Mouse (Mus musculus) liver, adult 10 weeks (tissue): ENCODE measurements around the gene Mdh1. TPM values are rescaled to one million over a fixed set of nuclear protein-coding genes. Genes with fewer than 3 reads are reported as not detected.

ENCODE experiments used
- polyA plus RNA-seq: library from polyadenylated mRNA; stranded (reverse); fragments of 350-450 nt; fragmentation: Illumina TruSeq; extraction: RNeasy Lipid Tissue Mini Kit (QIAGEN cat#74804); gene quantifications from one replicate; pipeline ENCODE4 v1.2.3, GENCODE M21; 2014; ENCODE audit warnings: low read depth, low replicate concordance

The Mdh1 gene
- 561 TPM for polyA plus RNA-seq

DNA sequence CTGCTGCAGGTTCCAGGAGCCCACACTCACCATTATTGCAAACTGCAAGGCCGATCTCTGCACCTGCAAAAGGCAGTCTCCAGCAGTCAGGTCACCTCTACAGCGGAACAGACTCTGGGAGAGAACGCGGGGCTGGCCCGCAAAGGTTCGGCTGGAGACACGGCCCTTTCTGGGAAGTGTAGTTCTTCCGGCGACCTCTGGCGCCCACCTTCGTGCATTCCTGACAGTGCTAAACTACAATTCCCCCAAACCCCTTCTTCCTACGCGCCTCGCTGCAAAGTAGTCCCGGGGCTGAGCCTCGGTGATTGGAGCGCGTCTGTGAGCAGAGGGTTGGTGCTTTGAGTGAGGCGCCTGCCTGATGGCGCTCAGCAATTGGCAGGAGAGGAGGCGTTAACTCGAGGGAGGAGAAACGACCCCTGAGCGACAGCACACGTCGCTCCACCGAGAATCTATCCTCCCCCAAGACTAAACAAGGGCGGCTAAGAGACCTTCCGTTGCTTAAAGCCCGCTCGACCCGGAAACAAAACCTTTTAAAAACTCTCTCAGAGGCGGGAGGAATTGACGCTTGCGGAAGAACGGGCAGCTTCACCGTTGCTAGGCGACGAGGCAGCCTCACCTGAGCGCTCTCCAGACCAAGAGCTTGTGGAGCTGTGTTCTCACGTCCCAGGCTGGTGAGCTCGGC lies at the start of gene Mdh1, which contains the start of gene Wdpcp:
TSS of gene Mdh1 (minus strand) at position 668 of the 682 bp plus-strand sequence.
TSS of gene Wdpcp (plus strand) at position 536 of the 682 bp plus-strand sequence.

Other genes with a start within 250 kb of the Mdh1 start
- gene Ugp2, start 201.2 kb downstream of the Mdh1 start, polyA plus RNA-seq, result 986 TPM
- gene Wdpcp, start 132 bp downstream of the Mdh1 start, polyA plus RNA-seq, result 2.5 TPM